Mouse (Mus musculus) large intestine, adult 2 months (tissue): Measurements from ENCODE around the gene Yipf3. TPM values are rescaled to one million over a fixed set of nuclear protein-coding genes. Genes with fewer than 3 reads are reported as not detected.

ENCODE experiments used
- DNase-seq: peaks from one replicate; pipeline ENCODE4 v3.0.0-alpha.2; 2012; ENCODE audit warnings: low read depth, low spot score
- WGBS: fragments of 180-500 bp; shearing (Covaris S2); methylation state at CpG from one replicate; pipeline ENCODE4 v1.1.7; 2018; 5-methylcytosine and 5-hydroxymethylcytosine counted together
- polyA plus RNA-seq: library from polyadenylated mRNA; depleted of rRNA; stranded (reverse); fragments of >200 nt; gene quantifications from 2 replicates; pipeline ENCODE4 v1.2.3, GENCODE M21; 2012

Yipf3 gene
- polyA plus RNA-seq, 1 experiment, result 187 TPM

- WGBS, result 3% methylated on average over 48 of the region's 48 CpGs
- DNase-seq, result no peak
Measured at GRCm38 (mm10) chr17:46253452-46254084, 5.7 kb downstream of the Yipf3 start, which contains the start of gene Lrrc73. Lrrc73 (plus strand) TSS chr17:46253531.

- WGBS, result under 1% methylated on average over 48 of the region's 54 CpGs
- DNase-seq, result no peak
Measured at GRCm38 (mm10) chr17:46254106-46254505, 6.2 kb downstream of the Yipf3 start.

- DNase-seq, result no peak
- WGBS, result 29% methylated on average over 6 of the region's 6 CpGs
Measured at GRCm38 (mm10) chr17:46255147-46255546, 7.3 kb downstream of the Yipf3 start.

GRCm38 (mm10) chr17:46258279-46259053, 10.6 kb downstream of the Yipf3 start:
- WGBS, result 84% methylated on average over 30 of the region's 30 CpGs

GRCm38 (mm10) chr17:46259675-46260074, 11.8 kb downstream of the Yipf3 start:
- 87% methylated on average over 17 of the region's 17 CpGs for WGBS
- no peak for DNase-seq

More at GRCm38 (mm10) chr17:46258279-46259053, 10.6 kb downstream of the Yipf3 start:
- no peak for DNase-seq

GRCm38 (mm10) chr17:46262201-46262694, 14.4 kb downstream of the Yipf3 start:
- WGBS, result 81% methylated on average over 5 of the region's 5 CpGs
- no peak for DNase-seq

- DNase-seq, result no peak
- WGBS, result 83% methylated on average over 12 of the region's 12 CpGs
Measured at GRCm38 (mm10) chr17:46265502-46265901, 17.6 kb downstream of the Yipf3 start.

- WGBS, result 20% methylated on average over 14 of the region's 14 CpGs
- no peak for DNase-seq
Measured at GRCm38 (mm10) chr17:46265918-46266618, 18.2 kb downstream of the Yipf3 start.

GRCm38 (mm10) chr17:46266986-46267385, 19.1 kb downstream of the Yipf3 start:
- DNase-seq, result no peak
- 82% methylated on average over 6 of the region's 6 CpGs for WGBS

- WGBS, result 85% methylated on average over 7 of the region's 7 CpGs
- DNase-seq, result no peak
Measured at GRCm38 (mm10) chr17:46267511-46267910, 19.6 kb downstream of the Yipf3 start.

GRCm38 (mm10) chr17:46268026-46268720, 20.3 kb downstream of the Yipf3 start:
- 78% methylated on average over 10 of the region's 10 CpGs for WGBS
- no peak for DNase-seq

GRCm38 (mm10) chr17:46269771-46270534, 22.1 kb downstream of the Yipf3 start:
- no peak for DNase-seq
- 28% methylated on average over 19 of the region's 19 CpGs for WGBS

- 94% methylated on average over 2 of the region's 2 CpGs for WGBS
- no peak for DNase-seq
Measured at GRCm38 (mm10) chr17:46272058-46272457, 24.2 kb downstream of the Yipf3 start.

- no peak for DNase-seq
Measured at GRCm38 (mm10) chr17:46272675-46273074, 24.8 kb downstream of the Yipf3 start.

GRCm38 (mm10) chr17:46273803-46274236, 25.9 kb downstream of the Yipf3 start:
- WGBS, result 76% methylated on average over 1 of the region's 1 CpGs
- no peak for DNase-seq

More at GRCm38 (mm10) chr17:46272675-46273074, 24.8 kb downstream of the Yipf3 start:
- 88% methylated on average over 5 of the region's 5 CpGs for WGBS

- DNase-seq, result no peak
- 86% methylated on average over 6 of the region's 6 CpGs for whole genome bisulfite sequencing
Measured at GRCm38 (mm10) chr17:46274465-46274864, 26.6 kb downstream of the Yipf3 start.

GRCm38 (mm10) chr17:46275034-46275433, 27.2 kb downstream of the Yipf3 start:
- no peak for DNase-seq
- 93% methylated on average over 6 of the region's 6 CpGs for WGBS

GRCm38 (mm10) chr17:46275506-46275905, 27.6 kb downstream of the Yipf3 start:
- WGBS, result 94% methylated on average over 10 of the region's 10 CpGs
- no peak for DNase-seq

- DNase-seq, result no peak
- WGBS, result 76% methylated on average over 4 of the region's 4 CpGs
Measured at GRCm38 (mm10) chr17:46277586-46277985, 29.7 kb downstream of the Yipf3 start.
